Mouse (Mus musculus) midbrain, embryonic 16.5 days (tissue): Measurements from ENCODE around the gene Hdac9. TPM values are rescaled to one million over a fixed set of nuclear protein-coding genes. Genes with fewer than 3 reads are reported as not detected.

ENCODE experiments used
- ATAC-seq: fragments of 200-750 bp; cut with Nextera tagmentation; 2 replicates; pipeline ENCODE4 v1.8.0; 2017; ENCODE audit warnings: moderate TSS enrichment
- H3K27ac ChIP-seq: fragments of 300-500 bp; sonication (generic); 2 replicates; pipeline ENCODE4 v1.5.1; 2014; ENCODE audit warnings: mild to moderate bottlenecking, low read length, mixed read lengths
- H3K27me3 ChIP-seq: fragments of 300-500 bp; sonication (generic); 2 replicates; pipeline ENCODE4 v1.6.1; 2014; ENCODE audit warnings: low read depth, low read length, mixed read lengths; ENCODE audit not compliant: control insufficient read depth, insufficient read depth
- H3K36me3 ChIP-seq: fragments of 300-500 bp; sonication (generic); 2 replicates; pipeline ENCODE4 v1.6.1; 2014; ENCODE audit warnings: mild to moderate bottlenecking, low read length, moderate library complexity, mixed read lengths; ENCODE audit not compliant: control insufficient read depth, insufficient read depth
- H3K4me1 ChIP-seq: fragments of 300-500 bp; sonication (generic); 2 replicates; pipeline ENCODE4 v1.6.1; 2014; ENCODE audit warnings: mild to moderate bottlenecking, low read length, mixed read lengths; ENCODE audit not compliant: control insufficient read depth, insufficient read depth
- H3K4me2 ChIP-seq: fragments of 300-500 bp; sonication (generic); 2 replicates; pipeline ENCODE4 v1.6.1; 2014; ENCODE audit warnings: mild to moderate bottlenecking, low read length, mixed read lengths
- H3K4me3 ChIP-seq: fragments of 300-500 bp; sonication (generic); 2 replicates; pipeline ENCODE4 v1.5.1; 2014; ENCODE audit warnings: low read depth, mild to moderate bottlenecking, low read length, moderate library complexity, mixed read lengths
- H3K9ac ChIP-seq: fragments of 300-500 bp; sonication (generic); 2 replicates; pipeline ENCODE4 v1.6.1; 2014; ENCODE audit warnings: low read depth, low read length, mixed read lengths
- H3K9me3 ChIP-seq: fragments of 300-500 bp; sonication (generic); replicated peaks from 2 replicates; pipeline ENCODE4 v1.6.1; 2014; ENCODE audit warnings: mild to moderate bottlenecking, low read length, mixed read lengths; ENCODE audit not compliant: control insufficient read depth, poor library complexity, severe bottlenecking
- WGBS: fragments of 180-500 bp; shearing (Covaris S2); extraction: QIAGEN DNeasy Blood & Tissue Kit; methylation state at CpG from one replicate; pipeline ENCODE4 v1.1.7; 2014; 5-methylcytosine and 5-hydroxymethylcytosine counted together
- polyA plus RNA-seq: library from polyadenylated mRNA; unstranded; fragments of >200 nt; fragmentation: Nextera tagmentation; extraction: Ambion mirVana; gene quantifications from 2 replicates; pipeline ENCODE4 v1.2.1, GENCODE M21; 2015

Gene Hdac9
- polyA plus RNA-seq, 1 experiment from 2014 or later: 12.6 TPM

DNA sequence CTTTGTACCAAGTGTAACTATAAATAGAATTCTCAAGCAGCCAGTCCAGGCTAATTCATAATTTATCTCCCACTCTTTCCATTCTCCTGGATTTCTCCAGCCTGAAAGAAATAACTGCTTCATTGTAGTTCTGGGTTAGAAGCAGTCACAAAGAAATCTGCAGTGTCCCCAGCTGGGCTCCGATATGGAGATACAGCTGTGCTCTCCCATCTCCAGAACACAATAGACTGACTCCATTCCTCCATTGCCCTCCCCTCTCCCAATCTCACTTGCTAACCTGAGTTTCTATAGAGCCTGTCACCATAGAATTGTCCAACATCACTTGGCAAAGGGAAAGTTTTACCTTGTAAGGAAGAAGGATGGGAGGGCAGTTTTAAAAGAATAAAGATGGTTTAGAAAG is 218.9 kb downstream of the Hdac9 start:
- 0 out of 2 replicates have a peak, but pooled peaks cover 2% of the 10 kb centered on the region for H3K4me1 ChIP-seq
- no peak overlapping the region for H3K4me2 ChIP-seq
- no peak overlapping the region for H3K9ac ChIP-seq
- no peak overlapping the region for H3K4me3 ChIP-seq
- WGBS: 5% methylated on average over 1 of the region's 1 CpGs
- 0 out of 2 replicates have a peak, but pooled peaks have one; percentile 58 for ATAC-seq
- no peaks in the 10 kb centered on the region for H3K27me3 ChIP-seq
- H3K36me3 ChIP-seq: no peaks in the 10 kb centered on the region
- no peak overlapping the region for H3K27ac ChIP-seq
- H3K9me3 ChIP-seq: no peaks in the 10 kb centered on the region

DNA sequence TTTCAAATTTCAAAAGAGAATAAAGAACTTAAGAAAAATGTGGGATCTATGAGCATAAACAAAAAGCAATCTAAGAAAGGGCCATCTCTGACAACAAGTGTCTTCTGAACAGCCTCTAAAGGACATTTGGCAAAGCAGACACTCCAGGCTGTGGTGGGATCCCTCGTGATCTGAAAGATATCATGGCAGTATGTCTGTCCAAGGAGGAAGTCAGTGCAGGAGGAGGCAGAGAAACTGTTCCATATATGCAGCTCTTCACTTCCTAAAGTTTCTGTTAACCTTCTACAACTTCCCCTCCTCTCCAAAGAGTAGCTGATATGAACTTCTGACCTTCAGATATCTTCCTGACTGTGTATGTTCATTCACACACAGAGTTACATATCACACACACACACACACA is 220.2 kb downstream of the Hdac9 start:
- Histone ChIP-seq H3K4me1 (0 out of 2 replicates have a peak, but pooled peaks cover 2% of the 10 kb centered on the region), H3K27me3 (no peaks in the 10 kb centered on the region), H3K9ac (no peak overlapping the region), H3K4me2 (no peak overlapping the region), H3K27ac (no peak overlapping the region), H3K4me3 (no peak overlapping the region), H3K9me3 (no peaks in the 10 kb centered on the region), H3K36me3 (no peaks in the 10 kb centered on the region)
- no peak for ATAC-seq
- WGBS: 100% methylated on average over 1 of the region's 1 CpGs

DNA sequence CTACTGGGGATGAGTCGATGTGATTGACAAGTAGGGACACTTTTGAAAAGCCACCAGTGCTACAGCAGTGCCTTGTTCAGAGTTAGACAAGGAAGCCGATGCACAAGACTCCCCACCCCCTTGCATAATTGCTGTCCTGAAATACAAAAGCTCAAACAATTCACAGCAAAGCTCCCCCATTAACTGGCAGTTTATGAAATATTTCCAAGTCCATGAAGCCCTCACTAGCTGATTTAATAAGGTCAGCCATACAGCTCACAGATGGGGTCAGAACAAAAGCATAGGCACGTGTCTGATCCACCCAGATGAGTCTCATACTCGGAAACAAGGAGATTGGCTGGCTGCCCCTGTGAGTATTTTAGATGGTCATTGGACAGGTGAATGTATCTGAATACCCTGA is 228.0 kb downstream of the Hdac9 start:
- Histone ChIP-seq H3K4me1 (no peaks in the 10 kb centered on the region), H3K36me3 (no peaks in the 10 kb centered on the region), H3K9me3 (no peaks in the 10 kb centered on the region), H3K27ac (no peak overlapping the region), H3K4me2 (no peak overlapping the region), H3K27me3 (no peaks in the 10 kb centered on the region), H3K4me3 (no peak overlapping the region), H3K9ac (no peak overlapping the region)
- WGBS: 33% methylated on average over 4 of the region's 4 CpGs
- ATAC-seq: no peak

DNA sequence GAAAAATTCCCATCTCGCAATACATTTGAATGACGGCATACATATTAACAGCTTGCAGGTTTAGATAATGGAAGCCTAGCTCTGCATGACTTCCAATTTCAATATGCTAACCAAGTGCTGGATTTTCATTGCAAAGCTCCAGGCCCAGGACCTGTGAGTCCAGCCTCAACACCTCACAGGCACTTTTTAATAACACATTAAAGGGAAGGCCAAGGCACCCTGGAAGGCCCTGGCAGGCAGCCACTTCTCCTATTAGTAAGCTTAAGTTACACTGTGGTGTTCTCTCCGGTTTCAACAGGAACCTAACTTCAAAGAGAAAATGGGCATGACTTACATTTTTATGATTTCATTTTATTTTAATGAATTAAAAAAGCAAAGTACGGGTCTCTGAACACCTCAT is 233.5 kb downstream of the Hdac9 start:
- H3K9ac ChIP-seq: no peak overlapping the region
- peak; percentile 83 for ATAC-seq
- no peaks in the 10 kb centered on the region for H3K9me3 ChIP-seq
- H3K4me1 ChIP-seq: no peaks in the 10 kb centered on the region; the same call in 1 of the 2 replicates
- no peaks in the 10 kb centered on the region for H3K27me3 ChIP-seq
- H3K27ac ChIP-seq: no peak overlapping the region
- no peak overlapping the region for H3K4me2 ChIP-seq
- no peaks in the 10 kb centered on the region for H3K36me3 ChIP-seq
- 45% methylated on average over 4 of the region's 4 CpGs for WGBS
- H3K4me3 ChIP-seq: no peak overlapping the region

DNA sequence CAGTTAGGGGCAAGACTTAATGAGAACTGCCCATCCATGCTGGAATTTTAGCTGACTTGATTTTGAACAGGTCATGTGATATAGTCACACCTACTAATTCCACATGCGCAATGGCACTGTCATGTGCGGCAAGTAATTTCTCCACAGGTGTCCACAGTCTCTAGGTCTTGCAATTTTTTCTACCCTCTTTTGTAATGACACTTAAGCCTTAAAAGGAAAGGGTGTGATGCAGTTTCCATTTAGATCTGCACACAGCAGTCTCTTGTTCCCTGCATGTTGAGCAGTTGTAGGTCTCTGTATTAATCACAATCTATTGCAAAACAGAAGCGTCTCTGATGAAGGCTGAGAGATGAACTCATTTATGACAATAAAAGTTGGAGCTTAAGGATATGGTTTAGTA is 234.2 kb downstream of the Hdac9 start:
- no peaks in the 10 kb centered on the region for H3K9me3 ChIP-seq
- no peaks in the 10 kb centered on the region; the same call in 1 of the 2 replicates for H3K4me1 ChIP-seq
- no peaks in the 10 kb centered on the region for H3K36me3 ChIP-seq
- no peaks in the 10 kb centered on the region for H3K27me3 ChIP-seq
- no peak for ATAC-seq
- H3K4me2 ChIP-seq: no peak overlapping the region
- no peak overlapping the region for H3K9ac ChIP-seq
- 77% methylated on average over 3 of the region's 3 CpGs for WGBS
- H3K4me3 ChIP-seq: no peak overlapping the region
- H3K27ac ChIP-seq: no peak overlapping the region

DNA sequence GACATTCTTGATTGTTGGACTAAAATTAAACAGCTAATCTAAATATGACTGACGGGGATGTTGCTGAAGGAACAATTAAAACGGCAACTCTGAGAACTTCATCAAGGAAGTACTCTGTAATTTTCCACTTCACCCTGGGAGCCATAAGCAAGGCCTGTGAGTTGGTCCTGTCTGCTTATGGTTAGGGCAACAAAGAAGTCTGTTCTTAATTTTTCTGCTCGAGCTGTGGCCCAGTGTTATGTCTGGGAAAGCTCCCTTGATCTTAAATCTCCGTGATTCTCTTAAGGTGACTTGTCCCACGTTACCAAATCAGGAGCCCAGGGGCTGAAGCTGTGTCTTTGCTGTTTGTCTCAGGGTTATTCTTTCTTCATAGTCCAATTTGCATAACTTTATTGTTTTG is 236.3 kb downstream of the Hdac9 start:
- no peak overlapping the region for H3K27ac ChIP-seq
- no peaks in the 10 kb centered on the region for H3K27me3 ChIP-seq
- no peaks in the 10 kb centered on the region; the same call in 1 of the 2 replicates for H3K4me1 ChIP-seq
- no peak overlapping the region for H3K9ac ChIP-seq
- no peak overlapping the region for H3K4me2 ChIP-seq
- no peak for ATAC-seq
- 34% methylated on average over 5 of the region's 5 CpGs for WGBS
- no peaks in the 10 kb centered on the region for H3K36me3 ChIP-seq
- no peaks in the 10 kb centered on the region for H3K9me3 ChIP-seq
- H3K4me3 ChIP-seq: no peak overlapping the region

DNA sequence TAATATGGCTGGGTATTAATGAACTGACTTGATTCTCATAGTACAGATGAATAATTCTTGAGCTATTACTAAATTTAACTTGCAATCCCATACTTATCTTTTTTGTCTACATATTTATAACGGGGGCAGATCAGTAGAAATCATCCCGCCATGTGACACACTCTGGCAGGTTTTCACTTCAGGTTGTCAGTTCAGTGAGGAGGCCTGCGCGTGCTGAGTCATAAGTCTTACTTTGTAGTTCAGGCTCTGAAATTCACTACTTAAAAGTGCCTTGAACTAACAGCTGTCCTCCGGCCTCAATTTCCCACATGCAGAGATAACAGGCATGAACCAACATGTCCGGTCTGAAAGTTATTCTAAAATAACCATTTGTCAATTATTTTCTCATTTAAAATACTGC is 239.8 kb downstream of the Hdac9 start:
- H3K36me3 ChIP-seq: no peaks in the 10 kb centered on the region
- no peaks in the 10 kb centered on the region for H3K27me3 ChIP-seq
- no peak overlapping the region for H3K4me3 ChIP-seq
- ATAC-seq: no peak
- H3K9ac ChIP-seq: no peak overlapping the region
- H3K27ac ChIP-seq: no peak overlapping the region
- no peaks in the 10 kb centered on the region; the same call in 1 of the 2 replicates for H3K4me1 ChIP-seq
- no peaks in the 10 kb centered on the region for H3K9me3 ChIP-seq
- no peak overlapping the region for H3K4me2 ChIP-seq
- 71% methylated on average over 6 of the region's 6 CpGs for WGBS

DNA sequence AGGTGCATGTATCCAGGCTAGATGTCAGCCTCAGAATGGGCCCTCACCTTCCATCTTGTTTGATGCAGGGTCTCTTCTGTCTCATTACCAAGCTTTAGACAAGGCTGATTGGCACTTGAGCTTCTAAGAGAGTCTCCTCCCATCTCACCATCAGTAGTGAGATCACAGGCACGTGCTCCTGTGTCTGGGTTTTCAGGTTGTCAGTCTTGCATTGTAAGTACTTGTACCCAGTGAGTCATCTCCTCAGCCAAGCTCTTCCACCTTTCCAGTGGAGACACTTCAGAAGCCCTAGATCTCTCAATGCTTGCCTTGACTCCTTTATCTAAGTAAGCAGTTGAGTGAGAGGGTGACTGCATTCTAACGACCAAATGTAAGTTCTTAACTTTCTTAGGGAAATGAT is 242.7 kb downstream of the Hdac9 start:
- Histone ChIP-seq H3K4me2 (no peak overlapping the region), H3K36me3 (no peaks in the 10 kb centered on the region), H3K4me1 (no peaks in the 10 kb centered on the region), H3K27me3 (no peaks in the 10 kb centered on the region), H3K9ac (no peak overlapping the region), H3K4me3 (no peak overlapping the region), H3K9me3 (no peaks in the 10 kb centered on the region), H3K27ac (no peak overlapping the region)
- 69% methylated on average over 2 of the region's 2 CpGs for WGBS
- ATAC-seq: no peak

DNA sequence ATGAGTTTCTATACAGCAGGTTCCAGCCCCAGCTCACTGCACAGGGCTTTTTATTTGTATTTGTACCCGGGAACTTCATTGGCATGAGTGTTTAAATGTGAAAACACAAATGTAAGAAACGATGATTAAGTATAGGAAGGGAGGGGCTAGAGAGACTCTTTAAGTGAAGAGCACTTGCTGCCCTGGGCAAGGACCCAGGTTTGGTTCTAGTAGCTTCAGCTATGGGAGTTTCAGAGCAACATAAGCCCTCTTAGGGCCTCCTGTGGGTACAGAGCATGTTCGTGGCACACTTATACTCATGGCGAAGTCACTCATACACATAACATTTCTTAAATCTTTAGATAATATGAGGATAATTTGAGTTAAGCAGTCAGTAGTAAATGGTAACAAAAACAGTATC is 243.4 kb downstream of the Hdac9 start:
- no peak for ATAC-seq
- H3K4me3 ChIP-seq: no peak overlapping the region
- no peaks in the 10 kb centered on the region for H3K9me3 ChIP-seq
- no peaks in the 10 kb centered on the region for H3K27me3 ChIP-seq
- H3K4me2 ChIP-seq: no peak overlapping the region
- H3K4me1 ChIP-seq: no peaks in the 10 kb centered on the region
- no peak overlapping the region for H3K9ac ChIP-seq
- no peak overlapping the region for H3K27ac ChIP-seq
- 91% methylated on average over 4 of the region's 4 CpGs for WGBS
- no peaks in the 10 kb centered on the region for H3K36me3 ChIP-seq
